Mouse (Mus musculus) intestine, embryonic 16.5 days (tissue): ENCODE data around the gene Fyn. TPM values are rescaled to one million over a fixed set of nuclear protein-coding genes. Genes with fewer than 3 reads are reported as not detected.

Experiments
- ATAC-seq: fragments of 200-750 bp; cut with Nextera tagmentation; 2 replicates; pipeline ENCODE4 v1.8.0; 2017; ENCODE audit warnings: moderate TSS enrichment, moderate library complexity
- H3K27ac ChIP-seq: fragments of 300-500 bp; sonication (generic); 2 replicates; pipeline ENCODE4 v1.5.1; 2014; ENCODE audit warnings: mild to moderate bottlenecking, low read length
- H3K27me3 ChIP-seq: fragments of 300-500 bp; sonication (generic); replicated peaks from 2 replicates; pipeline ENCODE4 v1.6.1; 2014; ENCODE audit warnings: low read length, control low read depth, mixed read lengths; ENCODE audit not compliant: control insufficient read depth, insufficient read depth
- H3K36me3 ChIP-seq: fragments of 300-500 bp; sonication (generic); 2 replicates; pipeline ENCODE4 v1.6.1; 2014; ENCODE audit warnings: low read length, control low read depth; ENCODE audit not compliant: control insufficient read depth, insufficient read depth
- H3K4me1 ChIP-seq: fragments of 300-500 bp; sonication (generic); 2 replicates; pipeline ENCODE4 v1.6.1; 2014; ENCODE audit warnings: low read length, control low read depth, mixed read lengths; ENCODE audit not compliant: control insufficient read depth, insufficient read depth
- H3K4me2 ChIP-seq: fragments of 300-500 bp; sonication (generic); 2 replicates; pipeline ENCODE4 v1.6.1; 2014; ENCODE audit warnings: low read depth, low read length, control low read depth
- H3K4me3 ChIP-seq: fragments of 300-500 bp; sonication (generic); 2 replicates; pipeline ENCODE4 v1.5.1; 2014; ENCODE audit warnings: mild to moderate bottlenecking, low read length
- H3K9ac ChIP-seq: fragments of 300-500 bp; sonication (generic); 2 replicates; pipeline ENCODE4 v1.6.1; 2014; ENCODE audit warnings: low read depth, low read length
- H3K9me3 ChIP-seq: fragments of 300-500 bp; sonication (generic); 2 replicates; pipeline ENCODE4 v1.6.1; 2016; ENCODE audit warnings: low read length, control low read depth; ENCODE audit not compliant: control insufficient read depth
- WGBS: fragments of 180-500 bp; shearing (Covaris S2); extraction: QIAGEN DNeasy Blood & Tissue Kit; methylation state at CpG from one replicate; pipeline ENCODE4 v1.1.7; 2014; 5-methylcytosine and 5-hydroxymethylcytosine counted together
- polyA plus RNA-seq: library from polyadenylated mRNA; unstranded; fragments of >200 nt; fragmentation: Nextera tagmentation; extraction: Ambion mirVana; gene quantifications from 2 replicates; pipeline ENCODE4 v1.2.1, GENCODE M21; 2015

Gene Fyn
- polyA plus RNA-seq, 1 experiment from 2014 or later: 16.1 TPM

DNA sequence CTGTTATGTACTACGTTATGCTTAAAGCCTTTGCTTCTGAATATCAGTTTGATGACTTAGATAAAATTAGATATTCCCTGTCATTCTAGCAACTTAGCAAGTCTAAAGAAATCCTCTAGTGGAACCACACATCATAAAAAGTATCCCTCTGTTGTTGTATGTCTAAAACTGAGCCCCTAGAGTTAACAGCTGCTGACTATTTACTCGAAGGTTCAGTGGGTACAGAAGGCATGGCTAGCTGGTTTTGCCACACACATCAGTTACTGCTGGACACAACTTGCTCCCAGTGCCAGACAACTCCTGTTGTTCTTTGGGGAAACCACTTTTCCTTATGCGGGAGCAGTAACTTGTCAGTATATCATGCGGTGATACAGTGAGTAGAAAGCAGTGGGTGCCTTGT is 61.0 kb downstream of the Fyn start:
- Histone ChIP-seq H3K9ac (no peak overlapping the region), H3K4me2 (no peak overlapping the region), H3K9me3 (no peaks in the 10 kb centered on the region), H3K4me1 (peaks cover 30% of the 10 kb centered on the region), H3K4me3 (no peak overlapping the region), H3K27ac (no peak overlapping the region), H3K36me3 (no peaks in the 10 kb centered on the region), H3K27me3 (no peaks in the 10 kb centered on the region)
- no peak for ATAC-seq
- 76% methylated on average over 4 of the region's 4 CpGs for WGBS

DNA sequence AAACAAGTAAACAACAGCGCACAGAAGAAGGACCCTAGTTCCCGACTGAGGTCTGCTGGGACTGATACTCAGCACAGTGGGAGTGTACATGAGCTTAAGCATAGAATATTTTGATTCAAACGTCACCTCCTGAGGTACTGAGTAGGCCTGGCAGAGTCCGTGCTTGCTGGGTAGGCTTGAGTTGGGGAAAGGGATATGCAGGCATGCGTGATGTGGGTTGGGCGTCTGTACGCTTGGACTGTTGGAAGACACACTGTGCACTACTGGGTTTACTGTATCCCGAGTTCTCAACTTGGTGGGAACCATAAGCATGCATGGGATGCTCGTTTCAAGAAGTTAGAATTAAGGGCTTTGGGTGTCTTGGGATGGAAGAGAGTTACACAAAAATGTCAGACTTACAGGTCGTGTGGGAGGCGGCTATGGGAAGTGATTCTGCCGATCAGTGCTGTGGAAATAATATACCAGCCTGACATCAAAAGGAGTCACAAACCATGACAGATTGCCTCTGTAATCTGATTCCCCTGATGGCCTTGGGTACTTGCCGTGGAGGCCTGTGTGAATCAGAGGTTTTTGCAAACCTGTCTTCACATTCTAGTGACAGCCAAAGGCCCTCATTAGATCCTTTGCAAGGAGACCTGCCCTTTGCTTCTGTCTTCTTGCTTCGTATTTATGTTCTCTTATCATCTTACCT is 61.6 kb downstream of the Fyn start:
- no peak; the same call in 1 of the 2 replicates for ATAC-seq
- Histone ChIP-seq H3K4me1 (peaks cover 30% of the 10 kb centered on the region), H3K27ac (0 out of 2 replicates have a peak overlapping the region, but pooled peaks have one; percentile 14), H3K27me3 (no peaks in the 10 kb centered on the region), H3K36me3 (no peaks in the 10 kb centered on the region), H3K9ac (no peak overlapping the region), H3K4me3 (no peak overlapping the region), H3K9me3 (no peaks in the 10 kb centered on the region), H3K4me2 (no peak overlapping the region)
- WGBS: 61% methylated on average over 14 of the region's 14 CpGs

DNA sequence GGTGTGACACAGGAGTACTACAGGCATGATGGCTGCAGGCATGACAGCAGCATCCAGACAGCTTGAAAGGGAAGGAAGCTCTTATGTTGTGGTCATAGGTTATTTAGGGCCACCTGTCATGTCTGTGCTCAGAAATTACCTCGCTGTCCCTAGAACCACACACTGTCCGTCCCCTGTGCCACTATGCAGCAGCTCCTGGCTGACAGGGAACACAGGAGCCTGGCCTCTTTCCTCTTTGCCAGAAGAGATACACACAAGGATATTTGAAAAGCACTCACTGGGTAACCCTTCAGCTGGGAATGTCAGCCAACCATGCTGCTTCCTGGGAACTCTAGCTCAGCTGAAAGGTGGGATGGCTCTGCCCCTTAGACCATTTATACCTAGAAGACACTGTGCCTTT is 62.6 kb downstream of the Fyn start:
- H3K9me3 ChIP-seq: no peaks in the 10 kb centered on the region
- no peak overlapping the region for H3K4me2 ChIP-seq
- ATAC-seq: no peak
- 79% methylated on average over 2 of the region's 2 CpGs for WGBS
- H3K36me3 ChIP-seq: no peaks in the 10 kb centered on the region
- peak overlapping the region; percentile 39; the same call in 1 of the 2 replicates for H3K27ac ChIP-seq
- no peak overlapping the region for H3K9ac ChIP-seq
- no peak overlapping the region for H3K4me3 ChIP-seq
- H3K4me1 ChIP-seq: peaks cover 30% of the 10 kb centered on the region
- no peaks in the 10 kb centered on the region for H3K27me3 ChIP-seq

DNA sequence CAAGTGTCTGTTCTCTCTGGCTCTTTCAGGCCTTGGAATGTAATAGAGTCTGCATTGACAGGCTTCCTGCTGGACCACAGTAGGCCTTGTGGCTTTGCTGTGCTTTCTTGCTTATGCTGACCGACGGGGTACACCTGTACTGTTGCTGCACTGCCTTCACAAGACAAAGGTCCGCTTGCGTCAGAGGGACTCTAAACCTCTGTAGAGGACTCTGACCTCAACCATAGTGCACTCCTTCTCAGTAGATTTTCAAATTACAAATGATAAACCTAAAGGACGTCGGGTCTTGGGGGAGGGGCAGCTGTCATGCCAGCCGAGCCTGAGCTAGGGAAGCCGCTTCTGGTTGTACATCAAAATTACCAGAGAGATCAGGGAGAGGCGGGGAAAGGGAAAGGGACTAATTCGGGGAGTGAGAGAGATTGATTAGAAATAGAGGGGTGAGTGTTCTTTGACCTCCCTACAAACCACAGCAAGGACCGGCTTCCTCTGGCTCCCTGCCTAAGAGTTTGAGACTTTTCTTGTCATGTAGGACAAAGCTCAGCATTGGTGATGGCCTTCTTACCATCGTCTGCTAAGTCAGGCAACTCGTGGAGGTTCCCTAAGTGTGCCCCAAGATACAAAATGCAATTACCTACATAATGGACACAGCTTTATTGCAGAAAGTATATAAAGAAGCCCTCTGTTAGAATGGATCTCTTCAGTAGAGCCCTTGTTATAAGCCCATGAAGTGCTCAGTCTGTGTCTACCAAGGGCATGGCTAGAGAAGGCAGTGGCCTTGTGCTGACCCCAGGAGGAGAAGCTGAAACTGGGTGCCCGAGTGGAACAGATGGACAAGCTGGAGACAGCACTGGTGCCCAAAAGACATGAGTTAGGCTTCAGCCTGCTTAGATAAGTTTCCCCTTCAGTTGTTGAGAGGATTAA is 64.3 kb downstream of the Fyn start:
- peak overlapping the region; percentile 14; the same call in 1 of the 2 replicates for H3K4me2 ChIP-seq
- H3K9me3 ChIP-seq: no peaks in the 10 kb centered on the region
- H3K4me3 ChIP-seq: no peak overlapping the region
- H3K27ac ChIP-seq: peak overlapping the region; percentile 83
- 56% methylated on average over 14 of the region's 14 CpGs for WGBS
- 0 out of 2 replicates have a peak overlapping the region, but pooled peaks have one; percentile 4 for H3K9ac ChIP-seq
- H3K27me3 ChIP-seq: no peaks in the 10 kb centered on the region
- no peaks in the 10 kb centered on the region for H3K36me3 ChIP-seq
- peaks cover 23% of the 10 kb centered on the region for H3K4me1 ChIP-seq
- ATAC-seq: peak; percentile 94

DNA sequence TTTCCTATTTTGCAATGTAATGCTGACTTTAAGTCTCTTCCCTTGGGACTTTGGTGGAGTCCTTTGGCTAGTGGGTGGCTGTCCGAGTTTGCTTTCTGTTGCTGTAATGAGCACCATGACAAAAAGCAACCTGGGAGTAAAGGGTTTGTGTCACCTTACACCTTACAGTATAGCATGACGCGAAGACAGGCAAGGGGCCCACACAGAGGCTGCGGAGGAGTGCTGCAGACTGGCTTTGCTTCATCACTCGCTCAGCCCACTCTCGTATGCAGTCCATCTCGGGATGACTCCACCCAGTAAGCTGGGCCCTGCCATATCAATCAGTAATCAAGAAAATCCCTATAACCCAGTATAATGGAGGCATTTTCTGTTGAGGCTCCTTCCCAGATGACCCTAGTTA is 65.2 kb downstream of the Fyn start:
- Histone ChIP-seq H3K4me3 (no peak overlapping the region), H3K4me1 (peaks cover 23% of the 10 kb centered on the region), H3K9me3 (no peaks in the 10 kb centered on the region), H3K4me2 (no peak overlapping the region), H3K9ac (no peak overlapping the region), H3K27me3 (no peaks in the 10 kb centered on the region), H3K27ac (no peak overlapping the region), H3K36me3 (no peaks in the 10 kb centered on the region)
- ATAC-seq: no peak
- WGBS: 89% methylated on average over 7 of the region's 7 CpGs

DNA sequence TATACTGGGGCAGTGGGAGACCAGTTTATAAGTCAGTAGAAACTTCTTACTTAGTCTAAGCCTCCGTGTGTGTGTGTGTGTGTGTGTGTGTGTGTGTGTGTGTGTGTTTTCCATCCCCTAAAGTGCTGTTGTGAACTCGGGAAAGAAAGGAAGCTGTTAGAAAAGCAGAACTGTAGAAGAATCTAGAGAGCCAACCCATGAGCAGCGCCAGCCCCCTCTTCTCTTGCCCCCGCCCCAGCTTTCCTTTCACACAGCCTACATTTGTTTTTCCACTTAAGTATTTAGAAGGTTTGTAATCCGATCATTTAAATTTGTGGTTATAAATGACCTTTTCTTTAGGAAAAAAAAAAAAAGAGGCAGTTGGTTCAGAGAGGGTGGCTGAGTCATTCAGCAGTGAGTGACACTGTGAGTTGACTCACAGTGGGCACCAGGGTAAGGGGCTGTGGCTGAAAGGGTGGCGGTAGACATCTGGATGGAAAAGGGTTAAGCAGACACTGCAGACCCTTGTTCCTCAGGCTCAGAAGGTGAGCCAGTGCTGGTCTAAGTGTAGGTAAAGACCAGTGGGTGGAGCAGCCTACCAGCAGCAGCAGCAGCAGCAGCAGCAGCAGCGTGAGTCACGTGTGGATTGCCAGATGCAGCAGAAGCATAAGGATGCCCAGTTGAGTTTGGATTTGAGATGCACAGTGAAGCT is 66.2 kb downstream of the Fyn start:
- no peaks in the 10 kb centered on the region for H3K9me3 ChIP-seq
- WGBS: 65% methylated on average over 8 of the region's 8 CpGs
- peaks cover 21% of the 10 kb centered on the region for H3K4me1 ChIP-seq

DNA sequence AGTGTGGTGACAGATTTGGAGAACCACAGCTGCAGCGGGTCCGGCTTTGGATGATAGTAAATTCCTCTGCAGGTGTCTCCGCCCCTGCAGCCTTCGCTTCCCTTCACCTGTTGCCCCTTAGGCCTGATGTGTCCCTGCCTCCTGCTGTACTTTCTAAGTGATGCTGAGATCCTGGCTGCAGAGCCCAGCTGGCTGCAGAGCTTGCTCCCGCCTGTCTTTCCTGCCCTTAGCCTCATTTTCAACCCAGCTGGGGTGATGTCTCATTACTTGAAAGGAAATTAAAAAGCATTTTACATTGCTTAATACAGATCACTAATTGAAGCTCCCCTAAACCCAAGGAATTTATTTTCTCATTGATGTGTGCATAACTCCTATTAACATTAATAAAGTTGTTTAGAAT is 70.2 kb downstream of the Fyn start:
- H3K36me3 ChIP-seq: no peaks in the 10 kb centered on the region
- ATAC-seq: no peak
- H3K27ac ChIP-seq: no peak overlapping the region
- H3K4me1 ChIP-seq: no peaks in the 10 kb centered on the region
- H3K9ac ChIP-seq: no peak overlapping the region
- no peaks in the 10 kb centered on the region for H3K9me3 ChIP-seq
- H3K4me2 ChIP-seq: no peak overlapping the region
- H3K27me3 ChIP-seq: no peaks in the 10 kb centered on the region
- no peak overlapping the region for H3K4me3 ChIP-seq
- WGBS: 69% methylated on average over 5 of the region's 5 CpGs

More for the DNA sequence above, 66.2 kb downstream of the Fyn start:
- H3K27ac ChIP-seq: no peak overlapping the region
- H3K4me3 ChIP-seq: no peak overlapping the region
- ATAC-seq: no peak
- no peaks in the 10 kb centered on the region for H3K36me3 ChIP-seq
- H3K4me2 ChIP-seq: no peak overlapping the region
- no peaks in the 10 kb centered on the region for H3K27me3 ChIP-seq
- no peak overlapping the region for H3K9ac ChIP-seq

DNA sequence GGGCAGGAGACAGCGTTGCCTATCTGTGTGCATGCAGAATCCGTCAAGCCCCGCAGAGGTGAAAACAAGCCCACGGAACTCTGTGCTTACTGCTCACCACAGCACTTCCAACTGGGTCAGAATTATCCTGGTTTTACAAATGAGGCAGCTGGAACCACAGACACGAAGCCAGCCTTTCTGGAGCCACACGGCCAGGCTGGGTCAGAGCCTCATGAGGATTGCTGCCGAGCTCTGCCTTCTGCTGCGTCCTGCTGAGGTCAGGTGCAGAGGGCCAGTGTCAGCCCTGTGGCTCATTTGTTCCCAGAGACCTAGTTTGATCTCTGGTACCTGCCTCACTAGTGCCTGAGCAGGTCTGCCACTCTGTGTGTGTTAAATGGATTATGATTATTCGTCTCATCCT is 71.9 kb downstream of the Fyn start:
- Histone ChIP-seq H3K4me1 (no peaks in the 10 kb centered on the region), H3K4me2 (no peak overlapping the region), H3K27me3 (no peaks in the 10 kb centered on the region), H3K9me3 (no peaks in the 10 kb centered on the region), H3K27ac (no peak overlapping the region), H3K4me3 (no peak overlapping the region), H3K36me3 (no peaks in the 10 kb centered on the region), H3K9ac (no peak overlapping the region)
- no peak for ATAC-seq
- 76% methylated on average over 9 of the region's 9 CpGs for WGBS

DNA sequence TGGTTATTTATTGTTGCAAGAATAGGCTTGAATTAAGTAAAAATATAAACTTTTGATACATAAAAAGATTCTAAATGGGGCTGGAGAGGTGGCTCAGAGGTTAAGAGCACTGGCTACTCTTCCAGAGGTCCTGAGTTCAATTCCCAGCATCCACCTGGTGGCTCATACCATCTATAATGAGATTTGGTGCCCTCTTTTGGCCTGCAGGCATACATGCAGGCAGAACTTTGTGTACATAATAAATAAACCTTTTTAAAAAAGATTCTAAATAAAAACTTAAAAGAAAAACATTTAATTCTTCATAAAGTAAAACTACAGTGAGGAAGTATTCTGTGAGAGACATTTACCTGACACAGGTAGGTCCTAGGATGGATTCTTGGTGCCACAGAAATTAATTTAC is 73.0 kb downstream of the Fyn start:
- no peaks in the 10 kb centered on the region for H3K9me3 ChIP-seq
- H3K27me3 ChIP-seq: no peaks in the 10 kb centered on the region
- H3K36me3 ChIP-seq: no peaks in the 10 kb centered on the region
- no peak overlapping the region for H3K4me2 ChIP-seq
- H3K27ac ChIP-seq: no peak overlapping the region
- H3K9ac ChIP-seq: no peak overlapping the region
- no peak for ATAC-seq
- no peak overlapping the region for H3K4me3 ChIP-seq
- H3K4me1 ChIP-seq: no peaks in the 10 kb centered on the region
